Mouse (Mus musculus) lung, postnatal 0 days (tissue): ENCODE results near the gene Bcl2l11.
"Not testable (repeated sequence)": the region's sequence is repeated elsewhere in the genome, so short reads cannot be mapped to it uniquely, and the experiment has no call there.

Source experiments
- CTCF ChIP-seq: IDR thresholded peaks from 2 replicates; pipeline ENCODE4 v1.5.1; 2016; ENCODE audit warnings: antibody characterized with exemption, mild to moderate bottlenecking
- EP300 ChIP-seq: IDR thresholded peaks from 2 replicates; pipeline ENCODE4 v1.6.1; 2016; ENCODE audit warnings: antibody characterized with exemption, mild to moderate bottlenecking, control low read depth

- not testable (repeated sequence) for TF ChIP-seq CTCF, EP300
These were observed 56.3 kb downstream of the Bcl2l11 start for GRCm38 (mm10) chr2:128182181-128182580.
